Mouse (Mus musculus): ENCODE measurements around the gene Rpn2. TPM values are rescaled to one million over a fixed set of nuclear protein-coding genes. Genes with fewer than 3 reads are reported as not detected.

Rpn2 gene
- polyA plus RNA-seq, 1 experiment = 102 TPM

DNA sequence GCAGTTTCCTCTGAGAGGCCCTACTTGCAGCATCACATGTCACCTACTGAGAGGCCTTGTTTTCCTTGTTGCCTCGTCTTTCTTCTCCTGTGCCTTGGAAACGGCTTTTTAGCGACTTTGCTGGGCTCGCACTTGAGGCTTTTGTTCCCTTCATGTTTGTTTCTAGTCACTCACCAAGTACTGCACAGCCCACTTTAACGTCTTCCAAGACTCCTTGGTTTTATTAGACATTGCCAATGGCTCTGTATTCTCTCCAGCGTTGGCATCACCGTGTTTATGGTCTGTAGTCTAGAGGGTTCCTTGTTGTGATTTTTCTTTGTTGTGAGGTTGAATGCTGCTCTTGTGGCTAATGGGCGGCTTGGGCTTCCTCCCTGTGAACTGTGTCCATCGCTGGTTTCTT, 24.3 kb downstream of the Rpn2 start:
- no peak for TF ChIP-seq GATA1 (IDR thresholded peaks at IDR 0.05; ENCODE audit: low read length)

- TF ChIP-seq GATA1 (IDR thresholded peaks at IDR 0.05; ENCODE audit: low read length) = no peak
Observed at GRCm38 (mm10) chr2:157306091-157307032, 27.5 kb downstream of the Rpn2 start.

DNA sequence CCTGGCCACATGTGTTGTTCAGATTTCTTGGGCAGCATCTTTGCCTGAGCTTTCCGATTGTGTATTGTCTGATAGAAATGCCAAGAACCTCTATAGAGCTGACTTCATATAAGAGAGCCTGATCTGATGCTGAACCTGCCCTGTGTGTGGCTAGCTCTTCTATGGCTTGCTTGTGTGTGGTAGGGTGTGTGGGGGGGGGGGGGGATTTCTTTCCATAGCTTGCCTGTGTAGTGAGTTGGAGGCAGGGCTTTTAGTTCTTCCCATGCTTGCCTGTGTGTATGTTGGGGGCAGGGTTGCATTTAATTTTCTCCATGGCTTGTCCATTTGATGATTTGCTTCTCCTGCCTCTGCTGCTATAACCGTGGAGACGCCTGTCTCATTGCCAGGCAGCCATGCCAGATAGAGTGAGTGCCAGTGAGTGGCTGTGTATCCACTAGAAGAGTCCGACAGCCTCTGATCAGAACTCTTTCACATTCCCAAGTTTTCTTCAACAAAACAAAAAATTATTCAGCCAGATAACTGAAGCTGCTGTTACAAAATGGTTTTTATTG, 29.0 kb downstream of the Rpn2 start:
- TF ChIP-seq GATA1 (IDR thresholded peaks at IDR 0.05; ENCODE audit: low read length) = no peak

DNA sequence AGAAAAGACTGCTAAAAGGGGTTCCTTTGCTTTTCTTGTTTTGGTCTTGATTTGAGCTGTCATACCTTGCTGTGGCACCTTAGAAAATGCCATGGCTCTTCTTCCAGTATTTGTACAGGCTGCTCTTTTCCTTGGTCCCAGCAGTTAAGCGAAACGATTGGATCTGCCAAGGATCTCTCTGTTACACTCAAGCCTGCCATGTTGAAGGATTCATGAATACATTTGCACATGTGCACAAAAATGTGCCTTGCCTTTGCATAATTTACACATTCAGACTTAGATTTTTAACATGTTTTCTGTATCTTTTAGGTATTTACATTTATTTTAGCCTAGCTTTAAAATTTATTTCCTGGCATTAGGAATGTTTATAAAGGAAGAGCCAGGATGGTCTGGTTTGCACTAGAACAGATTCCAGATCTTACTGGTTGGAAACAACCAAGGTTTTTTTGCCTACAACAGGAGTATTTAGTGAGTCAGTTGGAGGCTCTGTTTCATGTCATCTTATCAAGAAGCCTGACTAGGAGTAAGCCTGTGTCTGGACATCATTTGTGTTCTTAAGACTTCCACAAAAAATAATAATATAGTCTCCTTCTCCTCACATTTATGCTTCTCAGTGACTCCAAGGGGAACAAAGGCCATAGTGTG, 29.6 kb downstream of the Rpn2 start:
- no peak for TF ChIP-seq GATA1 (IDR thresholded peaks at IDR 0.05; ENCODE audit: low read length)

- no peak for TF ChIP-seq GATA1 (IDR thresholded peaks at IDR 0.05; ENCODE audit: low read length)
Observed at GRCm38 (mm10) chr2:157309611-157310010, 30.8 kb downstream of the Rpn2 start.

DNA sequence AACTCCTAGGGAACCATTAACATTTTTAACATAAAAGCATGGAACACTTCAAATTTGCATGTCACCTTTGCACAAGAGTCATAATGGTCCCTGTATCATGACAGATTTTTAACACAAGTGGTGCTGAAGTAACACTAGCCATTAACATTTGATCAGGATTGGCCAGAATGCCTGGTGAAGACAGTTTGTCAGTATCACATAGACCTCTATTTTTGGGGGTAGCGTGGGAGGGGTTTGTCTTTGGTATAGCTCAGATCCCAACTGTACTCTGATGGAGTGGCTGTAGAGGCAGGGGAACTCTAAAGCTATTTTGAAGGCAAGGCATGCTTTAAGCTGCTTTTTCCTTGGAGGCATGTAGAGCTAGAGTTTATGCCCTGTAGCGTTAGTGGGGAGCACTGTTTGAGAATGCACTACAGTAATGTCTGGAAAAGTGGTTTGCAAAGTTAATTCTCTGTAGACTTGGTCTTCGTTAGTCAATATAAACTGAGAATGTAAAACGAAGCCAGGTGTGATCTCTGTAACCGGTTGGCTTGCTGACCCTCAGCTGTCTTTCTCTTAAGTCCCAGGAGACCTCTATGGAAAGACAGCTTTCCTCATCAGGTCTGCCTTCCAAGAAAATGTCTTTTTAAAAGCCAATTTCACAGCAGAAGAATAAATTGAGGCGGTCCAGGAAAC, 32.3 kb downstream of the Rpn2 start:
- TF ChIP-seq GATA1 (IDR thresholded peaks at IDR 0.05; ENCODE audit: low read length) = no peak

DNA sequence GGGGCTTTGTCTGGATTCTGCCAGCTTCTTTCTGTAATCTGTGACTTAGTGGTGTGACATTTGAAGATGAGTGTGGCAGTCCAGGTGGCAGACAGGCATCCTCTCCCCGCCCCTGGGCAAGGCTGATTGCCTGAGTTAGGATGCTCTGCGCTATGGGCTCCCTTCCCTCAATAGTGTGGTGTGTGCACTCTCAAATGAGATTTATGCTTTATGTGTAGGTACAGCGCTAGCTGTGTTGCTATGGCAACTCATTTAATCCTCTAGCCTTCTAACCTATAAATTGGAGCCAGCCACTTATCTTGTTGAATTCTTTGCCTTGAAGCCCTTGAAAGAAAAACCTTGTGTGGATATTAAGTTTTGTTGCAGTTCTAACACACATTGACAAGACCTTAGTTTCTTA, 34.9 kb downstream of the Rpn2 start:
- TF ChIP-seq GATA1 (IDR thresholded peaks at IDR 0.05; ENCODE audit: low read length) = no peak

GRCm38 (mm10) chr2:157314310-157314709, 35.5 kb downstream of the Rpn2 start:
- no peak for TF ChIP-seq GATA1 (IDR thresholded peaks at IDR 0.05; ENCODE audit: low read length)

DNA sequence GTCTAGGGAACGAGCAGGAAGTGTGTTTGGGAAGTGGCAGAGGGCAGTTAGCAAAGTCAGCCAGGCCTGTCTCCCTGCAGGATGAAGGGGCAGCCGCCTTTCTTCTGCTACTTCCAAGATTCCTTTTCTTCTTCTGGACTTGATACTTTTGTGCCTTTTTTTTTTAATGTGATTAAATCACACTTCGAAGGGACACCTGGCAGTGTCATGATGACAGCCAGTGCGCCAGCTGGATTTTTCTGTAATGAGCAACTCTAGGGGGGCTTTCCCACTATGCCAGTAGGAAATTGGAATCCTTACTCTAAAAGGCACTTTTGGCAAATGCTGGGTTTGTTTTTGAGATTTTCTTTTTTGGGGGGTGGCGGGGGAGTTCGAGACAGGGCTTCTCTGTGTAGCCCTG, 36.7 kb downstream of the Rpn2 start:
- TF ChIP-seq GATA1 (IDR thresholded peaks at IDR 0.05; ENCODE audit: low read length) = no peak

DNA sequence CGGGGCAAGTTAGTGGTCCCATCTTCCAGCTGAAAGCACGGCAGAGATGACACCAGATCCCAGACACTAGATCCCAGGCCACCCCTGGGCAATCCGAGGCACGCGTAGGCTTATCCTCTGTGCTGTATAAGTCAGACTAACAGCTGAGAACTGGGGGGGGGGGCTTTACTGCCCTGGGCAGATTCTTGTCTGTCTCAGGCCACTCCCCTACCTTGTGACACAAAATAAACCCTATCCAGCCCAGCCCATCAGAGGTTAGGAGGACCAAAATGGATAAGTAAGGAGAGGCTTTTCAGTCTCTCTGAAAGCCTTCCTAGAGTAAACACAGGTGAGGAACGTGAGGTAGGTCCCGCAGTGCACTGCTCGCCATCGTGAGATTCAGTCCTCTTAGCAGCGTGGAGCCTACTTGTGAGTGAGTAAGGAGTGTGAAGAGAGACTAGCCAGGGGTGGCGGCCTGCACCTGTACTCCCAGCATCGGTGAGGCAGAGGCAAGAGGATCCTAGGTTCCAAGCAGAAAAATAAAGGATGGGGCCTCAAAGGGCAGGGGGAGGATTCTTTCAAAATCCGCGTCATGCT, 37.6 kb downstream of the Rpn2 start:
- no peak for TF ChIP-seq GATA1 (IDR thresholded peaks at IDR 0.05; ENCODE audit: low read length)

GRCm38 (mm10) chr2:157317220-157317619, 38.4 kb downstream of the Rpn2 start:
- no peak for TF ChIP-seq GATA1 (IDR thresholded peaks at IDR 0.05; ENCODE audit: low read length)

DNA sequence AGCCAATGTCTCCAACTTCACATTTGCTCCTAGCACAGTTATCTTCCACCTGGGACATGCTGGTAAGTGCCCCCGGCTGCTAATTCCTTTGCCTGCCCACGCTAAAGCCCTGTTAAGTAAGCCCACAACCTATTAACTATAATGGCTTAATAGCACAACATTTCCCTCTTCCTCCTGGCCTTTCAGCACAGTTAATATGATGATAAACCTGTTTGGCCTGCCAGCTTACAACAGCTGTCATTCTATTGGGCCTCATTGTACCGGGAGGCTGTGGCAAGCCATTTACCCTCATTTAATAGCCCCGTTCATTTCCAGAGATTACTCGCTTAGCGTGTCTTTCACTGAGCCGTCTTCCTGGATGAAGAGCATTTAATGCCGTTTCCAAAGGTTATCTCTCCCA, 41.3 kb downstream of the Rpn2 start:
- TF ChIP-seq GATA1 (IDR thresholded peaks at IDR 0.05; ENCODE audit: low read length) = no peak

DNA sequence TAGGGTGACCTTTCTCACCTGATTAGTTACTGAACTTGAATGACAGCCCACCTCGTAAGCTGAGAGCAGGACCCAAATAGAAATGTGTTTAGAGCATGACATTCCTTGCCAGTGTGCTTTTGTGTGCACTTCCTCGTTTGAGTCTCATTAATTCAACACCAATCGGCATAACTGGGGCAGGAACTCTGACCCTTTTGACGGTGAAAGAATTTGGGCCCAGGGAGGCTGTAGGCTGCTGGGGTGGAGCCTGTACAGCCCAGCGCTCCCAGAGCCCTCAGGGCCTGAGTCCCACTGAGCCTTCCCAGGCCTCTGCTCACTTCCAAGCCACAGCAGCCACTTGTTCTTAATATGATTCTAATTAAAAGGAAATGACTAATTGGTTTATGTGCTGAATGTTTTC, 42.1 kb downstream of the Rpn2 start:
- no peak for TF ChIP-seq GATA1 (IDR thresholded peaks at IDR 0.05; ENCODE audit: low read length)

DNA sequence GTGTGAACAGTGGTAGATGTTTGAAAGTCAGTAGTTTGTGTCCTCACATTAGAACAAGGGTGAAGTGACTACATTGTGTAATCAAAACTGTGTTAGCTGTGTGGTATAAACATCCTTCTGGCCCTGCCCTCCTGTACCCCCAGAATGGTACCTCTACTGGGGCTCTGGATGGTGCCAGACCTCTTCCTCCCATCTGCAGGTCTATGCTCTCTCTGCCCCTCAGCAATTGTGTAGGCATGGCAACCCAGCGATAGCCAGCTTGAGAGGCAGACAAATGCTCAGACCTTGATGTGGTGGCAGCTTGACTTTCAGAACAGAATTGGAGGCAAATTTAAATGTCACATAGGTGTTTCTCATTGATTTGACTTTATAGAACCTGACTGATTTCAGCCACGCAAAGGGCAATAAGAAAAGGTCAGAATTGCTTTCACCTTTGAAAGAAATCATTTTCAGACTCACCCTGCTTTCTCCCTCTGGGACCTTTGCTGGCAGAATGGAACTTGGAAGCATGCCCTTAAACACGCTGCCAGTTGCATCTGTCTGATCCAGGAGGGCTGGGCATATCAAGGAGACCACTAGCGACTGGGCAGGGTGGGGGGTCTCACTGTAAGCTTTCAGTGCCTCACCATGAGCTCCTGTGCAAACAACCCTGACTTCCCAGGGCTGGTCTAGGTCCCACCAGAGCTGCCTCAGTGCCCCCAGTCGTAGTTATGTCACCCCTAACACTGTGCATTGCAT, 43.4 kb downstream of the Rpn2 start:
- no peak for TF ChIP-seq GATA1 (IDR thresholded peaks at IDR 0.05; ENCODE audit: low read length)

DNA sequence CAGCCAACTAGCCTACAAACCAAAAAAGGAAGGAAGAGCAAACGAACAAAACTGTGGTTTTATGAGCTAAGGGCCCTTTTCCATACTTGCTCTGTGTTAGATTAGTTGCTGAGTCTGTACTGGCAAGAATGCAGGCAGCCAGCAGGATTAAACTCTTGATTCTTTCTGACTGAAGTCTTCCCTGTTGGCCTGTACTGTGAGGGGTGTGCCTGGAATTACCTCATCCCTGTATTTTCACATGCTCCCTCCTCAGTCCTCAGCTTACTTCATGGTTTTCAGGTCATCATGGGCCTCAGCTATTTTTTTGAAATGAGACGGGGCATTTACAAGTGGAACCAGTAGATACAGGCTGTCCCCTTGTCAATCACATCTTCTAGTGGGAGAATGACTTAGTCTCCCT, 46.4 kb downstream of the Rpn2 start:
- no peak for TF ChIP-seq GATA1 (IDR thresholded peaks at IDR 0.05; ENCODE audit: low read length)

All from G1E-ER4 (cell line).